Mouse (Mus musculus): ENCODE measurements around the gene Pgm2. TPM values are rescaled to one million over a fixed set of nuclear protein-coding genes. Genes with fewer than 3 reads are reported as not detected.
A peak's percentile ranks its signal among the peaks of the same experiment; 100 is the strongest.

Pgm2 gene
- total and polyA plus RNA-seq, 2 experiments from 2014 or later = 6.5 to 10.4 TPM

- no peaks in the 10 kb centered on the region for H3K36me3 ChIP-seq (replicated peaks; ENCODE audit: control insufficient read depth, insufficient read depth, low read length)
Observed at GRCm38 (mm10) chr5:64146384-64147005, 53.7 kb downstream of the Pgm2 start.

GRCm38 (mm10) chr5:64149184-64150127 lies 56.7 kb downstream of the Pgm2 start:
- no peak for ATAC-seq (ENCODE audit: insufficient read depth, low read depth)
- no peak for TF ChIP-seq CTCF (IDR thresholded peaks at IDR 0.05; ENCODE audit: low read depth)
- TF ChIP-seq EP300 (IDR thresholded peaks at IDR 0.05; ENCODE audit: low read depth) = no peak
- WGBS = 16% methylated on average over 17 of the region's 17 CpGs

More at GRCm38 (mm10) chr5:64146384-64147005, 53.7 kb downstream of the Pgm2 start:
- Histone ChIP-seq H3K4me2 (ENCODE audit: low read depth, low read length) (no peak overlapping the region), H3K4me3 (ENCODE audit: low read depth, low read length) (no peak overlapping the region), H3K9me3 (replicated peaks; ENCODE audit: control insufficient read depth, low read length) (no peaks in the 10 kb centered on the region), H3K9ac (replicated peaks; ENCODE audit: low read depth, low read length) (no peak overlapping the region), H3K27ac (ENCODE audit: low read depth) (no peak overlapping the region), H3K4me1 (ENCODE audit: control insufficient read depth, insufficient read depth) (no peaks in the 10 kb centered on the region), H3K27me3 (ENCODE audit: control insufficient read depth, insufficient read depth, low read length) (no peaks in the 10 kb centered on the region)
- 0 out of 2 replicates have a peak, but pooled peaks have one; percentile 20 for ATAC-seq (ENCODE audit: insufficient read depth, low read depth)
- WGBS = 45% methylated on average over 10 of the region's 10 CpGs
- no peak for DNase-seq (ENCODE audit: low spot score)
- TF ChIP-seq EP300 (IDR thresholded peaks at IDR 0.05; ENCODE audit: low read depth) (no peak), CTCF (IDR thresholded peaks at IDR 0.05; ENCODE audit: low read depth) (no peak)

GRCm38 (mm10) chr5:64153319-64153718 lies 60.6 kb downstream of the Pgm2 start:
- DNase-seq (ENCODE audit: low spot score) = no peak
- 79% methylated on average over 1 of the region's 1 CpGs for whole genome bisulfite sequencing
- TF ChIP-seq EP300 (IDR thresholded peaks at IDR 0.05; ENCODE audit: low read depth) (no peak), CTCF (IDR thresholded peaks at IDR 0.05; ENCODE audit: low read depth) (no peak)
- no peak for ATAC-seq (ENCODE audit: insufficient read depth, low read depth)
- H3K4me3 ChIP-seq (ENCODE audit: low read depth, low read length) = no peak overlapping the region
- H3K27me3 ChIP-seq (ENCODE audit: control insufficient read depth, insufficient read depth, low read length) = 0 out of 2 replicates have a peak, but pooled peaks cover under 1% of the 10 kb centered on the region
- H3K4me1 ChIP-seq (ENCODE audit: control insufficient read depth, insufficient read depth) = no peaks in the 10 kb centered on the region; the same call in 1 of the 2 replicates
- no peak overlapping the region for H3K27ac ChIP-seq (ENCODE audit: low read depth)
- H3K36me3 ChIP-seq (replicated peaks; ENCODE audit: control insufficient read depth, insufficient read depth, low read length) = no peaks in the 10 kb centered on the region
- no peak overlapping the region for H3K4me2 ChIP-seq (ENCODE audit: low read depth, low read length)
- H3K9ac ChIP-seq (replicated peaks; ENCODE audit: low read depth, low read length) = no peak overlapping the region
- no peaks in the 10 kb centered on the region for H3K9me3 ChIP-seq (replicated peaks; ENCODE audit: control insufficient read depth, low read length)

More at GRCm38 (mm10) chr5:64149184-64150127, 56.7 kb downstream of the Pgm2 start:
- Histone ChIP-seq H3K36me3 (replicated peaks; ENCODE audit: control insufficient read depth, insufficient read depth, low read length) (no peaks in the 10 kb centered on the region), H3K9ac (replicated peaks; ENCODE audit: low read depth, low read length) (no peak overlapping the region), H3K4me1 (ENCODE audit: control insufficient read depth, insufficient read depth) (no peaks in the 10 kb centered on the region), H3K27me3 (ENCODE audit: control insufficient read depth, insufficient read depth, low read length) (no peaks in the 10 kb centered on the region), H3K27ac (ENCODE audit: low read depth) (no peak overlapping the region), H3K4me2 (ENCODE audit: low read depth, low read length) (peak overlapping the region; percentile 49), H3K4me3 (ENCODE audit: low read depth, low read length) (peak overlapping the region; percentile 13; the same call in 1 of the 2 replicates), H3K9me3 (replicated peaks; ENCODE audit: control insufficient read depth, low read length) (no peaks in the 10 kb centered on the region)
- DNase-seq (ENCODE audit: low spot score) = no peak

- Histone ChIP-seq H3K36me3 (replicated peaks; ENCODE audit: control insufficient read depth, insufficient read depth, low read length) (no peaks in the 10 kb centered on the region), H3K27me3 (ENCODE audit: control insufficient read depth, insufficient read depth, low read length) (0 out of 2 replicates have a peak, but pooled peaks cover 10% of the 10 kb centered on the region), H3K9ac (replicated peaks; ENCODE audit: low read depth, low read length) (peak within 1 kb of the TSS; percentile 47), H3K27ac (ENCODE audit: low read depth) (peak within 1 kb of the TSS; percentile 48), H3K4me1 (ENCODE audit: control insufficient read depth, insufficient read depth) (peaks cover 7% of the 10 kb centered on the region), H3K9me3 (replicated peaks; ENCODE audit: control insufficient read depth, low read length) (no peaks in the 10 kb centered on the region), H3K4me2 (ENCODE audit: low read depth, low read length) (peak within 1 kb of the TSS; percentile 59), H3K4me3 (ENCODE audit: low read depth, low read length) (peak within 1 kb of the TSS; percentile 33)
- DNase-seq (ENCODE audit: low spot score) (peak; percentile 88), ATAC-seq (ENCODE audit: insufficient read depth, low read depth) (peak; percentile 73)
- TF ChIP-seq EP300 (IDR thresholded peaks at IDR 0.05; ENCODE audit: low read depth) = no peak
- no peak for TF ChIP-seq CTCF (IDR thresholded peaks at IDR 0.05; ENCODE audit: low read depth)
- 12% methylated on average over 11 of the region's 11 CpGs for WGBS
Observed at GRCm38 (mm10) chr5:64155861-64156550, 63.3 kb downstream of the Pgm2 start, which contains the start of gene Tbc1d1. Tbc1d1 (plus strand) TSS chr5:64156305.

GRCm38 (mm10) chr5:64156579-64156978 lies 63.8 kb downstream of the Pgm2 start:
- Histone ChIP-seq H3K9ac (replicated peaks; ENCODE audit: low read depth, low read length) (peak overlapping the region; percentile 47), H3K4me1 (ENCODE audit: control insufficient read depth, insufficient read depth) (peaks cover 7% of the 10 kb centered on the region), H3K36me3 (replicated peaks; ENCODE audit: control insufficient read depth, insufficient read depth, low read length) (no peaks in the 10 kb centered on the region), H3K27ac (ENCODE audit: low read depth) (peak overlapping the region; percentile 48), H3K27me3 (ENCODE audit: control insufficient read depth, insufficient read depth, low read length) (0 out of 2 replicates have a peak, but pooled peaks cover 10% of the 10 kb centered on the region), H3K4me3 (ENCODE audit: low read depth, low read length) (peak overlapping the region; percentile 33), H3K9me3 (replicated peaks; ENCODE audit: control insufficient read depth, low read length) (no peaks in the 10 kb centered on the region), H3K4me2 (ENCODE audit: low read depth, low read length) (peak overlapping the region; percentile 59)
- WGBS = 21% methylated on average over 4 of the region's 4 CpGs
- ATAC-seq (ENCODE audit: insufficient read depth, low read depth) (no peak), DNase-seq (ENCODE audit: low spot score) (peak; percentile 45)
- no peak for TF ChIP-seq CTCF (IDR thresholded peaks at IDR 0.05; ENCODE audit: low read depth)
- no peak for TF ChIP-seq EP300 (IDR thresholded peaks at IDR 0.05; ENCODE audit: low read depth)

Data from heart, postnatal 0 days (tissue).